Mouse (Mus musculus): ENCODE measurements around the gene Zfp113.
A peak's percentile ranks its signal among the peaks of the same experiment; 100 is the strongest.
"Not testable (repeated sequence)": the region's sequence is repeated elsewhere in the genome, so short reads cannot be mapped to it uniquely, and the experiment has no call there.

The Zfp113 gene

DNA sequence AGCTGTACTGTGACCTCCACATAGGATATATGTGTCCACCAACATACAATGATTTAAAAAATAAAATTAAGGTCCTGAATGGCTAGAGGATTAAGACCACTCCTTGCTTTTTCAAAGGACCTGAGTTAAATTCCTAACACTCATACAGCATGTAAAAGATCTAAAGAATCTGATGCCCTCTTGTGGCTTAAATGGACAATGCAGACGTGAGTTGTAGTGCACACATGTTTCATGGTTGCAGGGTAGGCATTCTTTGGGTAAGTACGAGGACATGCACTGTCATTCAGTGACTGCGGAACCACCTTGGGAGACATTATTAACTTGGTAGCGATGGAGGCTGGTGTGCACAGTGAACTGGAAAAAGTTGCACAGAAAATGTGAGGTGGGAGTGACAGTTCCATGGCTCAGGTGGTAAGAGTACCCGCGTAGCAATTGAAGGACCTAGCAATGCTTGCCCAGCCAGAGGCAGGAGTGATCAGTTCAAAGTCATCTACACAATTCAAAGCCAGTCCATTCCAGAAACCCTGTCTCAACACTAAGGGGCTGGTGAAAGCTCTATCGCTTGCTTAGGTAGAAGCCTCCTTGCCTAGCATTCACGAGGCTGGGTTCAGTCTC is 17.5 kb downstream of the Zfp113 start:
- DNase-seq (ENCODE audit: low spot score in 2 of 2), result no peak

DNA sequence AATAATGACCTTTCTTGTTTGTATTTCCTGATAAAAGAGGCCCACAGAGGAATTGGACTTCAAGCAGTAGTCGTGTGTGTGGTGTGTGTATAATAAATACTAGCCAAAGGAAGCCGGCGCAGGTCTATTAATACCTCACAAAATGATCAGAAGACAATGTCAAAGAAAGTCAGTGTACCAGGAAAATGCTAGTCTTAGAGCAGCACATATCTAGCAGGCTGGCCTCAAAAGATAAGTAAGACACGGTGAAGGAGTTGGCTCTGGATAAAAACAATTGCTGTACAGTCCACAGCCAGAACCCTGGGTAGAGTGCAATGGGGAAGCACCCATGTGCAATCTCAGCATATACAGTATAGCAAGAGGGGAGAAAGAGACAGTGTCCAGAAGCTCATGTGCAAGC is 18.3 kb downstream of the Zfp113 start:
- DNase-seq (ENCODE audit: low spot score in 2 of 2), result no peak

DNA sequence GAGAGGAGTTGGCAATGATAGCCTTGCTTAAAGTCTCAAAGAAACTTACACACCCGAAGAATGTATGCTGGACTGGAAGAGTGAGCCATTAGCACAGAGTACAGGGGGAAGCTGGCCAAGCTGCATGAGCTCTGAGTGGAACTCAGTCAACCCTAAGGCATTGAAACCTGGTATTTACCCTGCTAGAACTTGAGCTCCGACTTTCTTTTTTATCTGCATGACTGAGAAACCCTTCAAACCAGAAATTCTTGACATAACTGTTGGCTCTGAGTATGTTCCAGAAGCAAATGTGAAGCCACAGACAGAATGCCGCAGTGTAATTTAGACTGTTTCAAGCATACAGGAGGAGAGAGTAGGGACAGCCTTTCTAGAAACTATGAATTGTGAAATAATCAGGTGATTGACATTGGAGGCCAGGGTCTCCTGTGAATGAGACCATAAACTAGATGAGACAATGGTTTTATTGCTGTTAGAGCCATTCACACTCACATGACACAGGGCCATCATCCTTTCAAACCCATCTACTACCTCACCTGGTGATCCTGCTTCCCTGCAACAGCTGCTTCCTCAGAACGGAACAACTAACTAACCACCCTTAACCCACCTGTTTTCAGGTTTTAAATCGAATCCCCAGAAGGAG is 23.0 kb downstream of the Zfp113 start:
- DNase-seq (ENCODE audit: low spot score in 2 of 2), result no peak

DNA sequence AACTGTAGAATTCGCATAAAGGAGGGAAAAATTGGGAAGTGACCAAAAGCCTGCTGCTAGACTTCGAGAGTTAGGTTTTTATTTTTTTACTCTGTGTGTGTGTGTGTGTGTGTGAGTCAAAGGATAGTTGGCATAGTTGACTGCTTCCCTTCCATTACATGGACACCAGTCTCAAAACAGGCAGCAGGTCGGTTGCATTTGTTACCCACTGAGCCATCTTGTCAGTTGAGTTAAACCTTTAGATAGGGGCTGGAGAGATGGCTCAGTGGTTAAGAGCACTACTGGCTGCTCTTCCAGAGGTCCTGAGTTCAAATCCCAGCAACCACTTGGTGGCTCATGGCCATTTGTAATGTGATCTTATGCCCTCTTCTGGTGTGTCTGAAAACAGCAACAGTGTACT is 37.5 kb downstream of the Zfp113 start:
- DNase-seq (ENCODE audit: low spot score in 2 of 2), result no peak

DNA sequence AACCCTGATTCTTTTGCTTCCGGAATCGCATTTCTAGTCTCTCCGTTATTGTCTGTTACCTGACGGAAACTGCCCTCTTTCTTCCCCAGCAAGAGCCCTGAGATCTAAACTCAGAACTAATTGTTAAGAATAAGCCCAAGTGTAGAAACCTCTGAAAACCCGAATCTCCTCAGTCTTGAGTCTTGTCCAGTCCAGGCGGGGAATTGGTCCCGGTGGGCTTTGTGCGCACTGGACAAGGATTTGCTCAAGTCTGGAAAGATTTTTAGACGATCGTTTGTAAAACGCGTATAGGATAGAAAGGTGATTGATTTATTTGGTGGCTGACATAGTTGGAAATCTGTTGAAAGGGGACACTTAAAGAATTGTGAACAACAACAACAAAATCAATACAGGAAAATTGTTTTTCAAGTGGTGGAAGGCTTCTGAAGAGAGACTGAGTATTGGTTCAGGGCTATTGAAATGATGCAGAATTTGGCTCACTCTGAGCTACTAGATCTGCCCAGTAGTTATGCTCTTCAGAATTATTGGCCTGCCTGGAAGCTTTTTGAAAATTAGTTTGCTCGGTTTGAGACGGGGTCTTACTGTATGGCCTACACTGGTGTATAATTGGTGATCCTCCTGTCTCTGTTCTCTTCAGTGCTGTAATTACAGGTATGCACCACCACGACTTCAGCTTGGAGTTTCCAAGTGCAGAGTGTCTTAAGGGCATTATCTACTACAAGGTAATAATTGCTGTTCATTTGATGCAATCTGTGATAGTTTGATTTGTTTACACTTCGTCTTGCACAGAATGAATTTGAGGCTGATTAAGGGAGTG is 38.1 kb downstream of the Zfp113 start:
- DNase-seq (ENCODE audit: low spot score in 2 of 2), result no peak

DNA sequence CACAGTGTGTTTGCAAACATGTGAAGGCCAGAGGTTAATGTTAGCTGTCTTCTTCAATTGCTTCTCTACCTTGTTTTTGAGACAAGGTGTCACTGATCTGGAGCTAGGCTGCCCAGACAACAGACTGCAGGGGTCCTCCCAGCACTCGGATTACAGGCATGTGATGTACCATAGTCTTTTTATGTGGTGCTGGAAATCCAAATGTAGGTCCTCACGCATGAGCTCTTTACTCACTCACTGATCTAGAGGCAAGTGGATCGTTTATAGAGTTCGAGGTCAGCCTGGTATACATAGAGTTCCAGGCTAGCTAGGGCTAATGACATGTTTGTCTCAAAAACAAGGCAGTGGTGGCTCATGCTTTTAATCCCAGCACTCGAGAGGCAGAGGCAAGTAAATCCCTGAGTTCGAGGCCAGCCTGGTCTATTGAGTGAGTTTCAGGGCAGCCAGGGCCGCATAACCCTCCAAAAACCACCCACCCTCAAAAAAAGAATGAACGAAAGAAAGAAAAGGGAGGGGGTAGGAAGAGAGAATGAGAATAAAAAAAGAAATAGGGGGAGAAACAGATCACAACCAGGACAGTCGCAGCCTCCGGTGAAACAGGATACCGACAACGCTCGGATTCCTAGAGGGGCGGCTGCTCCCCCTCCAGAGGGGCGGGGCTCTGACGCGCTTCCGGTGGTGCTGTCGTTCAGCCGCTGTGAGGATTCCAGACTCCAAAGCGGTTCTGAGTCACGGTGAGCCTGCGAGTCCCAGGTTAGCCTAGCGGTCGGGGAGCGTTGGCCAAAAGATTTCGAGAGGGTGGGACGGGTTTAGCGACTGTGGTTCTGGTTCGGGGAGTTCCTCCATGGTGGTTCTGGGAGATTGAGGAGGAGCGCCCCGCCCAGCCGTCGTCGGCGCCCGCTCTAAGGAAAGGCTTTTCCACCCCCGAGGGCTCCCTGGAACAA is 39.0 kb downstream of the Zfp113 start, which contains the start of gene Zscan21:
Gene Zscan21, plus strand, starts transcription at position 649 of the 944 bp plus-strand sequence.
- peak; percentile 70 to 81 for DNase-seq (ENCODE audit: low spot score in 2 of 2)

DNA sequence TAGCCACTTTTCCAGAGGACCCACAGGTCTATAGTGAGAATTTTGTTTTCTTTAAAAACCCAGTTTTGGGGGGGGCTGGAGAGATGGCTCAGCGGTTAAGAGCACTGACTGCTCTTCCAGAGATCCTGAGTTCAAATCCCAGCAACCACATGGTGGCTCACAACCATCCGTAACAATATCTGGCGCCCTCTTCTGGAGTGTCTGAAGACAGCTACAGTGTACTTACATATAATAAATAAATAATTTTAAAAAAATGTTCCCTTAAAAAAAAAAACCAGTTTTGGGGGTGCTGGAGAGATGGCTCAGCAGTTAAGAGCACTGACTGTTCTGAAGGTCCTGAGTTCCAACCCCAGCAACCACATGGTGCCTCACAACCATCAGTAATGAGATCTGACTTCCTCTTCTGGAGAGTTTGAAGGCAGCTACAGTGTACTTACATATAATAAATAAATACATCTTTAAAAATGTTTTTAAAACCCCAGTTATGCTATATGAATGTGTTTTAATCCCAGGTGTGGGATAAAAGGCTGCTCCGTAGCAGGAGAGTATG is 45.6 kb downstream of the Zfp113 start:
- DNase-seq (ENCODE audit: low spot score in 2 of 2), result not testable (repeated sequence)

DNA sequence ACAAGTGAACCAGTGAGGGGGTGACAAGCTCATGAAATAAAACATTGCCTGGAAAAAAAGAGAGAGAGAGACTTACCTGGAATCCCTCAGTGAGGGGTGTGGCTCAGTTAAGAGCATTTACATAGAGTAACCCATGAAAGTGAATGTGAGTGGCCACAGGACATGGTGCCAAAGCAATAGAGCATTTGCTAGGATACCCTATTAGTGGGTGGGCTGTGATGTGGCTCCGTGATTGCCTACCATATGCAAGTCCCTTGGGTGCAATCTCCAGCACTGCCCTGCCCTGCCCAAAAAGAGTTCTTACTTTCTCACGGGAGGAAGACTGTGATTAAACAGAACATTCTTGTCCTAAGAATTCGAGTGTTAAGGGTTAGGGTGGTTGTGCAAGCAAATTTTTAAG is 48.4 kb downstream of the Zfp113 start:
- no peak for DNase-seq (ENCODE audit: low spot score in 2 of 2)

DNA sequence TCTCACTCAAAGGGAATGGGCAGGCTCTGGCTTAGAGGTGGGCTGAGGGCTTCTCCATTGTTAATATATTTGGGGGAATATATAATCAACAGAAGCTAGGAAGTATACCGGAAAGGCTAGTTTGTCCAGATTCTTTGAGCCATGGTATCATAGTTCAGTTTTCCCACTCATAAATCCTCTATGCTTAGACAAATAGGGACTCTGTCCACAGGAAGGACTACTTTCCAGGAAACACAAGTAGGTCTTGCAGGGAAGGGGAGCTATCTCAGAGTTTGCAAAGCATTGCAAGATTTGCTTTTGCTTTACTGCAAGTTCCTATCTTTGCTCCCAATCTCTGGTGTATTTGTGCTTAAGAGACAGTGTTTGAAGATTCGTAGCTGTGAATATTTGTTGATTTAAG is 50.6 kb downstream of the Zfp113 start:
- no peak for DNase-seq (ENCODE audit: low spot score in 2 of 2)

DNA sequence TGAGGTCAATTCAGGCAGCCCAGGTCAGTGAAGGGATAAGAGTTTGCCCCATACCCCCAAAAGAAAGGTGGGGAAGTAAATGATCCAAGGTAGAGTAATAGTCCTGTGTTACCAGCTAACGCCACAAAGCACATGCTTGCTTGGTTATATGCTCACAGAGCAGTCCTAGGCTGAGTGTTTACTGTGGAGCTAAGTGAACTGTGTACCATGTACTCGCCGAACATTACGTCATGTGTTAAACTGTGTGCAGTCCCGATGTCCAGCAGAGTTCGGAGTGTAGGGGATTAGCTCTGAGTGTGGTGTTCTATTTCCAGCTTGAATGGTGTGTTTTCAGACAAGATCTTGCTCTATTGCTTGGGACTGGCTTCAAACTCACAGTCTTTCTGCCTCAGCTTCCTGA is 61.1 kb downstream of the Zfp113 start:
- no peak for DNase-seq (ENCODE audit: low spot score in 2 of 2)

DNA sequence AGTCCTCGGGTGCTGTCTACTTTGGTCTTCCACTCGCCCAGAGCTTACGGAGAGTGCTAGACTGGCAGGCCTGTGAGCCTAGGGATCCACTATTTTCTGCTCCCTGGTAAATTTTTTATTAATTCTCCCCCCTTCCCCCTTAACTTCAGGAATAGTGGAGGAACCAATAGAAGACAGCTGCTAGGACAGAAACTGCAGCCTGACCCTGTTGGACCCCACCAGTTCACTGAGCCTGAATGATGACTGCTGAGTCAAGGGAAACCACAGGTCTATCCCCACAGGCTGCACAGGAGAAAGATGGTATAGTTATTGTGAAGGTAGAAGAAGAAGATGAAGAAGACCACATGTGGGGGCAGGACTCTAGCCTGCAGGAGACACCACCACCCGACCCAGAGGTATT is 62.8 kb downstream of the Zfp113 start:
- DNase-seq (ENCODE audit: low spot score in 2 of 2), result no peak

DNA sequence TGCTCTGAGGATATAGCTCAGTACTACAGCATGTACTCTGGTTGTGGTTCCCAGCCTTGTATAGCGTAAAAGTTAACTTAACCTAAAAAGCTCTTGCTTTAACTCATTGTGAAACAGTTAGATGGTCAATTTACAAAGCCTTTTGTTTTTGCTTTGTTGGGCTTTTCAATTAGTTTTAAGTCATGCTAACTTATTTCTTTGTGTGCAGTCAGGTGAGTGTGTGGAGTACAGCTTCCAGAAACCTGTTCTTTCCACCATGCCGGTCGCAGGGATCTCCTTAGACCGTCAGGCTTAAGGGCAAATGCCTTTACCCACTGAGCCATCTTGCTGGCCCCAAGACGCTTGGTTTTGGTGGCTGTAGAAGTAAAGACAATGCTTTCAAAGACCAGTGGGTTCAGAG is 64.8 kb downstream of the Zfp113 start:
- no peak for DNase-seq (ENCODE audit: low spot score in 2 of 2)

DNA sequence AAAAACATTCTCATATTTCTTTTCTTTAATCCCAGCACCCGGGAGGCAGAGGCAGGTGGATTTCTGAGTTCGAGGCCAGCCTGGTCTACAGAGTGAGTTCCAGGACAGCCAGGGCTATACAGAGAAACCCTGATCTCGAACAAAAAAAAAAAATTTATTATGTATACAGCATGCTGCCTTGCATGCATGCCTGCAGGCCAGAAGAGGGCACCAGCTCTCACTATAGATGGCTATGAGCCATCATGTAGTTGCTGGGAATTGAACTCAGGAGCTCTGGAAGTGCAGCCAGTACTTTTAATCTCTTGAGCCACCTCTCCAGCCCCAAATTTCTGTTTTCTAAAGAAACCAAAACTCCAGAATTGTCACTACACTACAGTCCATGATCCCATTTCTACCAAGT is 65.3 kb downstream of the Zfp113 start:
- no peak for DNase-seq (ENCODE audit: low spot score in 2 of 2)
